Mouse (Mus musculus) brain, embryonic 14.5 days (tissue): ENCODE results near the gene Slc6a2.

Experiments
- CTCF ChIP-seq: fragments of 200-500 bp; IDR thresholded peaks from 2 replicates; pipeline ENCODE4 v1.5.1; 2012; ENCODE audit warnings: inconsistent platforms, mild to moderate bottlenecking, moderate library complexity, borderline replicate concordance; ENCODE audit not compliant: insufficient read depth, insufficient read length; ENCODE audit errors: extremely low read depth
- POLR2A ChIP-seq: fragments of 200-500 bp; IDR thresholded peaks from 2 replicates; pipeline ENCODE4 v1.6.1; 2012; ENCODE audit warnings: mild to moderate bottlenecking, inconsistent platforms, borderline replicate concordance; ENCODE audit not compliant: poor library complexity, insufficient read depth, insufficient read length, severe bottlenecking; ENCODE audit errors: extremely low read depth

DNA sequence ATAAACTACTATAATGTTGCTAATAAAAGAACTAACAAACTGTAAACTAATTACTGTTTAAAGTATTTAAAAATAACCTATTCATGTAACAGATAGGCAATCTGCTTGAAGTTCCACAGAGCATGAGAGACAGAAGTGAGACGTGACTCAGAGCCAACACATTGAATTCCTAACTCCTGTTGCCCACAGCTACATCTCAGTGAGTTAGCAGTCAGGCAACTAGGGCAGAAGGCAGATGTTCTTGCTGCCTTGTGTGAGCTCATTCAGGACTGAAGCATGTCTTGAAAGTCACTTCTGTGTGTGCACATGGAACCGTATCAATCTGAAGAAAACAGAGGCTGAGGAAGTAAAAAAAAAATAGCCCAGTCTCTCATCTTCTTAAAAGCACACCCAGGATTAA, 80.4 kb downstream of the Slc6a2 start:
- no peak for TF ChIP-seq POLR2A
- no peak for TF ChIP-seq CTCF
